Mouse (Mus musculus): ENCODE results near the gene Bud31.
"Not testable (repeated sequence)": the region's sequence is repeated elsewhere in the genome, so short reads cannot be mapped to it uniquely, and the experiment has no call there.

Bud31 gene

GRCm38 (mm10) chr5:145129124-145129523 lies 11.0 kb upstream of the Bud31 start:
- no peak for DNase-seq (ENCODE audit: low spot score)

- not testable (repeated sequence) for DNase-seq (ENCODE audit: low spot score)
Observed at GRCm38 (mm10) chr5:145129773-145130172, 10.4 kb upstream of the Bud31 start.

GRCm38 (mm10) chr5:145130191-145130590 lies 10.0 kb upstream of the Bud31 start:
- no peak for DNase-seq (ENCODE audit: low spot score)

GRCm38 (mm10) chr5:145130995-145131394 lies 9.2 kb upstream of the Bud31 start:
- no peak for DNase-seq (ENCODE audit: low spot score)

- not testable (repeated sequence) for DNase-seq (ENCODE audit: low spot score)
Observed at GRCm38 (mm10) chr5:145133275-145133674, 6.9 kb upstream of the Bud31 start.

- no peak for DNase-seq (ENCODE audit: low spot score)
Observed at GRCm38 (mm10) chr5:145138836-145139235, 1.3 kb upstream of the Bud31 start.

GRCm38 (mm10) chr5:145140611-145141010 lies 449 bp downstream of the Bud31 start:
- no peak for DNase-seq (ENCODE audit: low spot score)

- no peak for DNase-seq (ENCODE audit: low spot score)
Observed at GRCm38 (mm10) chr5:145147748-145148147, 7.6 kb downstream of the Bud31 start.

- DNase-seq (ENCODE audit: low spot score) = no peak
Observed at GRCm38 (mm10) chr5:145149294-145149693, 9.1 kb downstream of the Bud31 start.

GRCm38 (mm10) chr5:145152690-145153089 lies 12.5 kb downstream of the Bud31 start:
- DNase-seq (ENCODE audit: low spot score) = no peak

- DNase-seq (ENCODE audit: low spot score) = no peak
Observed at GRCm38 (mm10) chr5:145161361-145161760, 21.2 kb downstream of the Bud31 start.

GRCm38 (mm10) chr5:145164710-145165109 lies 24.5 kb downstream of the Bud31 start:
- DNase-seq (ENCODE audit: low spot score) = no peak

- DNase-seq (ENCODE audit: low spot score) = no peak
Observed at GRCm38 (mm10) chr5:145165184-145165583, 25.0 kb downstream of the Bud31 start.

GRCm38 (mm10) chr5:145166536-145167305 lies 26.6 kb downstream of the Bud31 start, which contains the start of the genes Ptcd1 and Cpsf4:
Ptcd1 (minus strand) TSS chr5:145167108.
Cpsf4 (plus strand) TSS chr5:145167213.
- DNase-seq (ENCODE audit: low spot score) = peak; percentile 100

- DNase-seq (ENCODE audit: low spot score) = peak; percentile 26
Observed at GRCm38 (mm10) chr5:145167306-145167661, 27.1 kb downstream of the Bud31 start.

- DNase-seq (ENCODE audit: low spot score) = no peak
Observed at GRCm38 (mm10) chr5:145178461-145178980, 38.4 kb downstream of the Bud31 start.

- no peak for DNase-seq (ENCODE audit: low spot score)
Observed at GRCm38 (mm10) chr5:145185244-145185643, 45.1 kb downstream of the Bud31 start.

- no peak for DNase-seq (ENCODE audit: low spot score)
Observed at GRCm38 (mm10) chr5:145189416-145189815, 49.3 kb downstream of the Bud31 start.

GRCm38 (mm10) chr5:145190373-145190772 lies 50.2 kb downstream of the Bud31 start:
- no peak for DNase-seq (ENCODE audit: low spot score)

GRCm38 (mm10) chr5:145190875-145191798 lies 51.0 kb downstream of the Bud31 start:
- peak; percentile 95 for DNase-seq (ENCODE audit: low spot score)

GRCm38 (mm10) chr5:145191962-145192361 lies 51.8 kb downstream of the Bud31 start, which contains the start of gene Atp5j2:
Atp5j2 (minus strand) TSS chr5:145192062.
- no peak for DNase-seq (ENCODE audit: low spot score)

Data from embryo, embryonic 10 days (tissue).